Comparison of ENCODE assay signal across 13 mouse cellular contexts in the genomic region with DNA sequence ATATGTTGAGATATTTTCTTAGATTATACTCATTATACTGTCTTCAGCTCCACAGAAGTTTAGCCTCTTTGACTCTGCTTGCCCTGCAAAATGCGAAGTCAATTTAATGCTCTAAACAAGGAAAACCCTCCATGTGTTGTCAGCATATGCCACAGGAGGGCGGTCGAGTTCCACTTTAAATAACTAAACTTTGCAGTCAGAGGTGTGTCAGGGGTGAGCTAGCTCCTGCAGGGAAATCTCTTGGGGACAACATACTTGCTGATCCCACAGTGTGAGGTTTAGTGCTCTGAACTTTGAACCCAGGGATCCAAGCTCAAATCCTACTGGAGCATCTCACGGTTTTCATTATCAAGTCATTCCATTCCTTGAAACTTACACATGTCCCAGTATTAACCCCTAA. TPM values are rescaled to one million over a fixed set of nuclear protein-coding genes. Genes with fewer than 3 reads are reported as not detected.
A peak's percentile ranks its signal among the peaks of the same experiment; 100 is the strongest.
DNase-seq lines count a peak whose midpoint lies in the region; ATAC-seq lines count a peak whose summit lies in the region.
"Not testable (repeated sequence)": the region's sequence is repeated elsewhere in the genome, so short reads cannot be mapped to it uniquely, and the experiment has no call there.
"Had no signal": no experiment of that assay in that cellular context is flagged by ENCODE, and none has a peak within 500 bp of the region (broad histone marks: within the 10 kb centered on the region; RNA-seq: fewer than 3 reads in every experiment).

No protein-coding gene starts in this region.

- WGBS in embryonic facial prominence, embryonic 14.5 days = no CpG with 5 or more reads among the region's 4 CpGs
- WGBS in hindbrain, embryonic 13.5 days = no CpG with 5 or more reads among the region's 4 CpGs
- no CpG with 5 or more reads among the region's 4 CpGs for WGBS in kidney, embryonic 14.5 days
- no CpG with 5 or more reads among the region's 4 CpGs for WGBS in liver, embryonic 13.5 days (ENCODE audit: insufficient replicate concordance)
- WGBS in neural tube, embryonic 11.5 days = no CpG with 5 or more reads among the region's 4 CpGs

- H3K27me3 ChIP-seq in embryonic facial prominence, embryonic 14.5 days (replicated peaks; ENCODE audit: control insufficient read depth, insufficient read depth, low read length); hindbrain, embryonic 13.5 days; kidney, embryonic 14.5 days (ENCODE audit: control insufficient read depth, insufficient read depth, low read length); liver, embryonic 13.5 days; neural tube, embryonic 11.5 days (ENCODE audit: control insufficient read depth, insufficient read depth, low read length): not testable (repeated sequence)

- not testable (repeated sequence) for H3K4me3 ChIP-seq in embryonic facial prominence, embryonic 14.5 days (ENCODE audit: low read depth, low read length); hindbrain, embryonic 13.5 days; kidney, embryonic 14.5 days (ENCODE audit: low read length); liver, embryonic 13.5 days (replicated peaks); neural tube, embryonic 11.5 days (ENCODE audit: low read depth, low read length)

- H3K27ac ChIP-seq in embryonic facial prominence, embryonic 14.5 days (replicated peaks; ENCODE audit: low read depth, low read length); hindbrain, embryonic 13.5 days; kidney, embryonic 14.5 days (ENCODE audit: low read depth, low read length); liver, embryonic 13.5 days; neural tube, embryonic 11.5 days (ENCODE audit: low read depth, low read length): not testable (repeated sequence)

- not testable (repeated sequence) for H3K36me3 ChIP-seq in embryonic facial prominence, embryonic 14.5 days (ENCODE audit: control insufficient read depth, insufficient read depth, low read length); hindbrain, embryonic 13.5 days; kidney, embryonic 14.5 days (ENCODE audit: control insufficient read depth, insufficient read depth, low read length); liver, embryonic 13.5 days; neural tube, embryonic 11.5 days (ENCODE audit: control insufficient read depth, insufficient read depth, low read length)

- not testable (repeated sequence) for H3K4me2 ChIP-seq in embryonic facial prominence, embryonic 14.5 days (ENCODE audit: low read depth, low read length); hindbrain, embryonic 13.5 days; kidney, embryonic 14.5 days (replicated peaks; ENCODE audit: low read depth, low read length); liver, embryonic 13.5 days; neural tube, embryonic 11.5 days (ENCODE audit: low read depth)

- not testable (repeated sequence) for DNase-seq in embryonic facial prominence, embryonic 14.5 days (ENCODE audit: low spot score); liver, embryonic 13.5 days; neural tube, embryonic 11.5 days (ENCODE audit: low spot score)

- peak; percentile 73 for ATAC-seq in embryonic facial prominence, embryonic 14.5 days (ENCODE audit: low read depth)
- ATAC-seq in frontal cortex, adult (ENCODE audit: low TSS enrichment) = peak; percentile 85
- 0 out of 2 replicates have a peak, but pooled peaks have one; percentile 58 for ATAC-seq in hindbrain, embryonic 13.5 days (ENCODE audit: low FRiP score)
- ATAC-seq in kidney, embryonic 14.5 days (ENCODE audit: low FRiP score, low TSS enrichment) = peak; percentile 74
- peak; percentile 72 for ATAC-seq in liver, embryonic 13.5 days (ENCODE audit: low read depth)
- ATAC-seq in megakaryocyte progenitor cell, adult 5-6 weeks (replicated peaks; ENCODE audit: poor library complexity) = peak; percentile 99
- ATAC-seq in neural tube, embryonic 11.5 days (ENCODE audit: insufficient read depth, low FRiP score, low TSS enrichment) = peak; percentile 56; the same call in 1 of the 2 replicates

- H3K4me1 ChIP-seq in embryonic facial prominence, embryonic 14.5 days (ENCODE audit: control insufficient read depth, insufficient read depth, low read length); hindbrain, embryonic 13.5 days (replicated peaks); kidney, embryonic 14.5 days (ENCODE audit: control insufficient read depth, insufficient read depth, low read length); liver, embryonic 13.5 days (replicated peaks); neural tube, embryonic 11.5 days (ENCODE audit: control insufficient read depth, insufficient read depth, low read length): not testable (repeated sequence)

- not testable (repeated sequence) for H3K9me3 ChIP-seq in embryonic facial prominence, embryonic 14.5 days (ENCODE audit: control insufficient read depth, low read length); hindbrain, embryonic 13.5 days; kidney, embryonic 14.5 days (ENCODE audit: control insufficient read depth, low read length); liver, embryonic 13.5 days (replicated peaks); neural tube, embryonic 11.5 days (ENCODE audit: control insufficient read depth, low read length)

- H3K9ac ChIP-seq in embryonic facial prominence, embryonic 14.5 days (ENCODE audit: low read depth, low read length); hindbrain, embryonic 13.5 days; kidney, embryonic 14.5 days (ENCODE audit: low read depth, low read length); liver, embryonic 13.5 days; neural tube, embryonic 11.5 days (ENCODE audit: low read length): not testable (repeated sequence)

RNA-seq across cellular contexts. Expression of a gene that starts 7.0 kb away (rescaled TPM):
- 13.5 and 14.4 TPM in 2 replicates for polyA plus RNA-seq in embryonic facial prominence, embryonic 14.5 days (2014; fragmentation: Nextera tagmentation; extraction: Ambion mirVana)
- 7.5 and 7.7 TPM in 2 replicates for polyA plus RNA-seq in hindbrain, embryonic 13.5 days (2015; fragmentation: Nextera tagmentation; extraction: Ambion mirVana)
- polyA plus RNA-seq in kidney, embryonic 14.5 days (2014; fragmentation: Nextera tagmentation; extraction: Ambion mirVana) = 27.1 and 42.5 TPM in 2 replicates
- 22.5 and 35.7 TPM in 2 replicates for polyA plus RNA-seq in liver, embryonic 13.5 days (2015; fragmentation: Nextera tagmentation; extraction: Ambion mirVana)
- 378 and 381 TPM in 2 replicates for total RNA-seq in megakaryocyte progenitor cell, adult 5-6 weeks (2015)
- 447 and 545 TPM in 2 replicates for total RNA-seq in megakaryocyte progenitor cell, adult 5-6 weeks (2017)
- polyA plus RNA-seq in neural tube, embryonic 11.5 days (2014; fragmentation: Nextera tagmentation; extraction: Ambion mirVana) = 20.0 TPM in 2 replicates
- polyA plus RNA-seq: macrophage had no signal

RNA-seq across cellular contexts. Expression of a gene that starts 7.2 kb away (rescaled TPM):
- 2,692 and 2,964 TPM in 2 replicates for polyA plus RNA-seq in embryonic facial prominence, embryonic 14.5 days (2014; fragmentation: Nextera tagmentation; extraction: Ambion mirVana)
- 898 and 915 TPM in 2 replicates for polyA plus RNA-seq in hindbrain, embryonic 13.5 days (2015; fragmentation: Nextera tagmentation; extraction: Ambion mirVana)
- polyA plus RNA-seq in kidney, embryonic 14.5 days (2014; fragmentation: Nextera tagmentation; extraction: Ambion mirVana) = 4,540 and 6,439 TPM in 2 replicates
- polyA plus RNA-seq in liver, embryonic 13.5 days (2015; fragmentation: Nextera tagmentation; extraction: Ambion mirVana) = 4,833 and 5,264 TPM in 2 replicates
- total RNA-seq in megakaryocyte progenitor cell, adult 5-6 weeks (2015) = 93.0 and 127 TPM in 2 replicates
- 3,573 and 4,575 TPM in 2 replicates for total RNA-seq in megakaryocyte progenitor cell, adult 5-6 weeks (2017)
- polyA plus RNA-seq in neural tube, embryonic 11.5 days (2014; fragmentation: Nextera tagmentation; extraction: Ambion mirVana) = 4,141 and 4,626 TPM in 2 replicates

RNA-seq across cellular contexts. Expression of a gene that starts 8.5 kb away (rescaled TPM):
- polyA plus RNA-seq in embryonic facial prominence, embryonic 14.5 days (2014; fragmentation: Nextera tagmentation; extraction: Ambion mirVana) = 14.1 and 16.4 TPM in 2 replicates
- 6.7 and 8.6 TPM in 2 replicates for polyA plus RNA-seq in hindbrain, embryonic 13.5 days (2015; fragmentation: Nextera tagmentation; extraction: Ambion mirVana)
- polyA plus RNA-seq in kidney, embryonic 14.5 days (2014; fragmentation: Nextera tagmentation; extraction: Ambion mirVana) = 23.1 and 41.1 TPM in 2 replicates
- 14.8 and 21.6 TPM in 2 replicates for polyA plus RNA-seq in liver, embryonic 13.5 days (2015; fragmentation: Nextera tagmentation; extraction: Ambion mirVana)
- total RNA-seq in megakaryocyte progenitor cell, adult 5-6 weeks (2015) = 48.7 and 53.0 TPM in 2 replicates
- 1,698 and 2,087 TPM in 2 replicates for total RNA-seq in megakaryocyte progenitor cell, adult 5-6 weeks (2017)
- polyA plus RNA-seq in neural tube, embryonic 11.5 days (2014; fragmentation: Nextera tagmentation; extraction: Ambion mirVana) = 10.5 and 15.6 TPM in 2 replicates
- polyA plus RNA-seq: macrophage had no signal

RNA-seq across cellular contexts. Expression of a gene that starts 29.0 kb away (rescaled TPM):
- not detected in 2 replicates for polyA plus RNA-seq in embryonic facial prominence, embryonic 14.5 days (2014; fragmentation: Nextera tagmentation; extraction: Ambion mirVana)
- polyA plus RNA-seq in hindbrain, embryonic 13.5 days (2015; fragmentation: Nextera tagmentation; extraction: Ambion mirVana) = not detected in 2 replicates
- polyA plus RNA-seq in kidney, embryonic 14.5 days (2014; fragmentation: Nextera tagmentation; extraction: Ambion mirVana) = not detected in 2 replicates
- polyA plus RNA-seq in liver, embryonic 13.5 days (2015; fragmentation: Nextera tagmentation; extraction: Ambion mirVana) = not detected in 2 replicates
- total RNA-seq in megakaryocyte progenitor cell, adult 5-6 weeks (2015) = 53.3 and 56.3 TPM in 2 replicates
- 2,437 and 3,070 TPM in 2 replicates for total RNA-seq in megakaryocyte progenitor cell, adult 5-6 weeks (2017)
- polyA plus RNA-seq in neural tube, embryonic 11.5 days (2014; fragmentation: Nextera tagmentation; extraction: Ambion mirVana) = not detected in 2 replicates
- polyA plus RNA-seq: embryonic facial prominence, embryonic 15.5 days; kidney, adult 2 months; limb, embryonic 15.5 days; macrophage had no signal

RNA-seq across cellular contexts. Expression of a gene that starts 30.2 kb away (rescaled TPM):
- not detected in 2 replicates for polyA plus RNA-seq in embryonic facial prominence, embryonic 14.5 days (2014; fragmentation: Nextera tagmentation; extraction: Ambion mirVana)
- polyA plus RNA-seq in hindbrain, embryonic 13.5 days (2015; fragmentation: Nextera tagmentation; extraction: Ambion mirVana) = not detected in 2 replicates
- polyA plus RNA-seq in kidney, embryonic 14.5 days (2014; fragmentation: Nextera tagmentation; extraction: Ambion mirVana) = 2.5 TPM in 1 of 2 replicates, not detected in the other
- polyA plus RNA-seq in liver, embryonic 13.5 days (2015; fragmentation: Nextera tagmentation; extraction: Ambion mirVana) = 1.4 and 1.6 TPM in 2 replicates
- total RNA-seq in megakaryocyte progenitor cell, adult 5-6 weeks (2015) = 115 and 180 TPM in 2 replicates
- total RNA-seq in megakaryocyte progenitor cell, adult 5-6 weeks (2017) = 633 TPM in 1 of 2 replicates, not detected in the other
- not detected in 2 replicates for polyA plus RNA-seq in neural tube, embryonic 11.5 days (2014; fragmentation: Nextera tagmentation; extraction: Ambion mirVana)
- total RNA-seq: heart, postnatal 10 days had no signal
- polyA plus RNA-seq: embryonic facial prominence, embryonic 15.5 days; kidney, adult 2 months; limb, embryonic 15.5 days; macrophage; small intestine, adult 2 months had no signal
